ENCODE assay signal across 8 mouse cellular contexts in genomic region chr1:170214757-170215522, GRCm38 (mm10). TPM values are rescaled to one million over a fixed set of nuclear protein-coding genes. Genes with fewer than 3 reads are reported as not detected.
DNase-seq lines count a peak whose midpoint lies in the region; ATAC-seq lines count a peak whose summit lies in the region.

Gene Uhmk1, minus strand, starts transcription at chr1:170215397.

- peaks cover 13% of the 10 kb centered on the region for H3K27me3 ChIP-seq in hindbrain, embryonic 13.5 days

- H3K4me1 ChIP-seq in hindbrain, embryonic 13.5 days (replicated peaks) = peaks cover 10% of the 10 kb centered on the region

- peak within 1 kb of the TSS; percentile 83 for H3K27ac ChIP-seq in hindbrain, embryonic 13.5 days

- peaks cover 19% of the 10 kb centered on the region for H3K36me3 ChIP-seq in hindbrain, embryonic 13.5 days

- peak; percentile 88 for DNase-seq in NIH3T3 (ENCODE audit: low read depth)
- peak; percentile 94 to 96 for DNase-seq in cerebellum, postnatal 10 days
- DNase-seq in frontal cortex, postnatal 14 days (ENCODE audit: low spot score in 2 of 2) = peak; percentile 78 to 81
- DNase-seq in layer of hippocampus, postnatal 36 days = peak; percentile 88
- DNase-seq in lung, postnatal 36 days = peak; percentile 94
- peak; percentile 94 for DNase-seq in retina, postnatal 1 day
- peak; percentile 83 to 87 for DNase-seq in urinary bladder, adult 18-20 months (ENCODE audit: low spot score in 2 of 2)

- H3K4me3 ChIP-seq in hindbrain, embryonic 13.5 days = peak within 1 kb of the TSS; percentile 95

- peak within 1 kb of the TSS; percentile 82 for H3K4me2 ChIP-seq in hindbrain, embryonic 13.5 days

- ATAC-seq in hindbrain, embryonic 13.5 days (ENCODE audit: low FRiP score) = peak; percentile 100

- WGBS in hindbrain, embryonic 13.5 days = under 1% methylated on average over 69 of the region's 70 CpGs

- H3K9ac ChIP-seq in hindbrain, embryonic 13.5 days = peak within 1 kb of the TSS; percentile 94

- no peaks in the 10 kb centered on the region for H3K9me3 ChIP-seq in hindbrain, embryonic 13.5 days

RNA-seq across cellular contexts. Expression of gene Uhmk1, which starts in this region (rescaled TPM):
- 8.4 and 8.7 TPM in 2 replicates for polyA plus RNA-seq in hindbrain, embryonic 13.5 days (2015; fragmentation: Nextera tagmentation; extraction: Ambion mirVana)
- 100 to 1,000 TPM; 143 to 157 TPM for total RNA-seq in layer of hippocampus, postnatal 36 days (2021)

Comparison
In these comparisons a context has a peak if more than half of its experiments do, and no peak if none do; other contexts are left out.
1. Peak in every context shown above with its lines: DNase-seq, ATAC-seq, H3K4me3 ChIP-seq and H3K27ac ChIP-seq.